Mouse (Mus musculus): Measurements from ENCODE around the gene Iqgap2.

DNA sequence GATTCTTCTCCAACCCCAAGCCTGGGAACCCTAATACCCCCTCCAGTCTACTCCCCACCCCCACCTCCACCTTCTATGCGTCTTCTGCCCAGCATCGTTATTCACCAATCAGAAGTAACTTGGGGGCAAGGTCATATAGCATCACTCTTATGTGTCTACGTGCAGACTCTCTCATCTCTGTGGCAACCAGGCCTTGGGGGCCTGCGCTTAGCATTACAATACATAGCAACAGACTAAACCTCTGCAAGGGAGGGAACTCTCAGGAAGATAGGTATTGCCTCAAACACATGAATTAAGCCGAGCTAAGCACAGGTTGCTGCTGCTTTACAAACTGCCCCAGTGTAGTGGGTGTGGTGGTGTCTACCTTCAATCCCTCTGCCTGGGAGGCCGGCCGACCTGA, 295.0 kb downstream of the Iqgap2 start:
- TF ChIP-seq CTCF (IDR thresholded peaks at IDR 0.05; ENCODE audit: control insufficient read depth, insufficient read depth, low read length) (no peak), POLR2A (IDR thresholded peaks at IDR 0.05; ENCODE audit: borderline replicate concordance, control insufficient read depth, low read depth, low read length) (no peak)

Data from bone marrow, adult 2 months (tissue).